Mouse (Mus musculus): ENCODE data around the gene Acadl. TPM values are rescaled to one million over a fixed set of nuclear protein-coding genes. Genes with fewer than 3 reads are reported as not detected.

The Acadl gene
- polyA plus RNA-seq, 1 experiment: 5.3 TPM

- TF ChIP-seq CTCF (IDR thresholded peaks at IDR 0.05; ENCODE audit: control insufficient read depth, insufficient read depth, insufficient replicate concordance, low read depth, low read length) (no peak), POLR2A (IDR thresholded peaks at IDR 0.05; ENCODE audit: control insufficient read depth, low read depth, low read length) (no peak)
- Histone ChIP-seq H3K36me3 (ENCODE audit: control insufficient read depth, insufficient read depth, low read length) (no peaks in the 10 kb centered on the region), H3K4me1 (ENCODE audit: control insufficient read depth, insufficient read depth, low read length) (no peaks in the 10 kb centered on the region; the same call in 1 of the 2 replicates), H3K27me3 (ENCODE audit: control insufficient read depth, insufficient read depth, low read length) (no peaks in the 10 kb centered on the region), H3K27ac (ENCODE audit: control insufficient read depth, insufficient read depth, low read depth, low read length) (no peak overlapping the region), H3K4me3 (ENCODE audit: control insufficient read depth, low read depth, low read length) (no peak overlapping the region)
Measured at GRCm38 (mm10) chr1:66863741-66864495, 841 bp upstream of the Acadl start.

GRCm38 (mm10) chr1:66861764-66862672 is 1.1 kb downstream of the Acadl start:
- no peak for TF ChIP-seq POLR2A (IDR thresholded peaks at IDR 0.05; ENCODE audit: control insufficient read depth, low read depth, low read length)
- no peak for TF ChIP-seq CTCF (IDR thresholded peaks at IDR 0.05; ENCODE audit: control insufficient read depth, insufficient read depth, insufficient replicate concordance, low read depth, low read length)
- no peaks in the 10 kb centered on the region for H3K36me3 ChIP-seq (ENCODE audit: control insufficient read depth, insufficient read depth, low read length)
- no peaks in the 10 kb centered on the region for H3K27me3 ChIP-seq (ENCODE audit: control insufficient read depth, insufficient read depth, low read length)
- peak overlapping the region; percentile 86 for H3K4me3 ChIP-seq (ENCODE audit: control insufficient read depth, low read depth, low read length)
- no peaks in the 10 kb centered on the region; the same call in 1 of the 2 replicates for H3K4me1 ChIP-seq (ENCODE audit: control insufficient read depth, insufficient read depth, low read length)
- no peak overlapping the region for H3K27ac ChIP-seq (ENCODE audit: control insufficient read depth, insufficient read depth, low read depth, low read length)

GRCm38 (mm10) chr1:66847506-66847905 is 15.6 kb downstream of the Acadl start:
- Histone ChIP-seq H3K36me3 (ENCODE audit: control insufficient read depth, insufficient read depth, low read length) (no peaks in the 10 kb centered on the region), H3K4me1 (ENCODE audit: control insufficient read depth, insufficient read depth, low read length) (peaks cover 4% of the 10 kb centered on the region), H3K27me3 (ENCODE audit: control insufficient read depth, insufficient read depth, low read length) (no peaks in the 10 kb centered on the region), H3K27ac (ENCODE audit: control insufficient read depth, insufficient read depth, low read depth, low read length) (peak overlapping the region; percentile 54; the same call in 1 of the 2 replicates), H3K4me3 (ENCODE audit: control insufficient read depth, low read depth, low read length) (no peak overlapping the region)
- TF ChIP-seq CTCF (IDR thresholded peaks at IDR 0.05; ENCODE audit: control insufficient read depth, insufficient read depth, insufficient replicate concordance, low read depth, low read length) (peak; percentile 70; the same call in 1 of the 2 replicates), POLR2A (IDR thresholded peaks at IDR 0.05; ENCODE audit: control insufficient read depth, low read depth, low read length) (no peak)

- Histone ChIP-seq H3K36me3 (ENCODE audit: control insufficient read depth, insufficient read depth, low read length) (no peaks in the 10 kb centered on the region), H3K27me3 (ENCODE audit: control insufficient read depth, insufficient read depth, low read length) (no peaks in the 10 kb centered on the region), H3K4me1 (ENCODE audit: control insufficient read depth, insufficient read depth, low read length) (peaks cover 4% of the 10 kb centered on the region), H3K4me3 (ENCODE audit: control insufficient read depth, low read depth, low read length) (no peak overlapping the region), H3K27ac (ENCODE audit: control insufficient read depth, insufficient read depth, low read depth, low read length) (no peak overlapping the region)
- TF ChIP-seq POLR2A (IDR thresholded peaks at IDR 0.05; ENCODE audit: control insufficient read depth, low read depth, low read length) (no peak), CTCF (IDR thresholded peaks at IDR 0.05; ENCODE audit: control insufficient read depth, insufficient read depth, insufficient replicate concordance, low read depth, low read length) (no peak)
Measured at GRCm38 (mm10) chr1:66845690-66846318, 17.3 kb downstream of the Acadl start.

- TF ChIP-seq CTCF (IDR thresholded peaks at IDR 0.05; ENCODE audit: control insufficient read depth, insufficient read depth, insufficient replicate concordance, low read depth, low read length): no peak
- no peak for TF ChIP-seq POLR2A (IDR thresholded peaks at IDR 0.05; ENCODE audit: control insufficient read depth, low read depth, low read length)
- Histone ChIP-seq H3K4me1 (ENCODE audit: control insufficient read depth, insufficient read depth, low read length) (no peaks in the 10 kb centered on the region), H3K36me3 (ENCODE audit: control insufficient read depth, insufficient read depth, low read length) (no peaks in the 10 kb centered on the region), H3K27ac (ENCODE audit: control insufficient read depth, insufficient read depth, low read depth, low read length) (no peak overlapping the region), H3K4me3 (ENCODE audit: control insufficient read depth, low read depth, low read length) (no peak overlapping the region), H3K27me3 (ENCODE audit: control insufficient read depth, insufficient read depth, low read length) (no peaks in the 10 kb centered on the region)
Measured at GRCm38 (mm10) chr1:66841938-66842337, 21.1 kb downstream of the Acadl start.

GRCm38 (mm10) chr1:66841510-66841909 is 21.6 kb downstream of the Acadl start:
- no peak overlapping the region for H3K27ac ChIP-seq (ENCODE audit: control insufficient read depth, insufficient read depth, low read depth, low read length)
- H3K27me3 ChIP-seq (ENCODE audit: control insufficient read depth, insufficient read depth, low read length): no peaks in the 10 kb centered on the region
- no peak for TF ChIP-seq POLR2A (IDR thresholded peaks at IDR 0.05; ENCODE audit: control insufficient read depth, low read depth, low read length)
- no peak for TF ChIP-seq CTCF (IDR thresholded peaks at IDR 0.05; ENCODE audit: control insufficient read depth, insufficient read depth, insufficient replicate concordance, low read depth, low read length)
- no peaks in the 10 kb centered on the region for H3K4me1 ChIP-seq (ENCODE audit: control insufficient read depth, insufficient read depth, low read length)
- no peaks in the 10 kb centered on the region for H3K36me3 ChIP-seq (ENCODE audit: control insufficient read depth, insufficient read depth, low read length)
- no peak overlapping the region for H3K4me3 ChIP-seq (ENCODE audit: control insufficient read depth, low read depth, low read length)

Data from testis, adult 2 months (tissue).